Mouse (Mus musculus): ENCODE data around the gene S100a7a.

- TF ChIP-seq FLI1 (IDR thresholded peaks at IDR 0.05; ENCODE audit: low read length) (no peak), GATA1 (IDR thresholded peaks at IDR 0.05; ENCODE audit: borderline replicate concordance, low read length) (no peak)
Observed at GRCm38 (mm10) chr3:90664219-90664618, 10.4 kb downstream of the S100a7a start.

Measured in megakaryocyte, embryonic 14.5 days (primary cell).